Mouse (Mus musculus): ENCODE measurements at regions not wholly inside any gene's neighbourhood (a gene's known extent, or its start where the extent isn't known, plus 50 kb on each side); places are given as distances from the start of the nearest gene placed in this dataset.

GRCm38 (mm10) chr15:87173096-87173495 is 371.0 kb upstream of the Fam19a5 start:
- no peak overlapping the region for H3K27ac ChIP-seq (ENCODE audit: low read length)
- H3K4me1 ChIP-seq (ENCODE audit: control insufficient read depth, insufficient read depth, low read length) = no peaks in the 10 kb centered on the region
- WGBS = 87% methylated on average over 2 of the region's 2 CpGs
- ATAC-seq (ENCODE audit: insufficient number of reproducible peaks, insufficient read depth, low FRiP score, low read depth) = no peak
- no peaks in the 10 kb centered on the region for H3K9me3 ChIP-seq (ENCODE audit: control insufficient read depth, low read depth, low read length)
- no peak overlapping the region for H3K9ac ChIP-seq (replicated peaks; ENCODE audit: low read depth, low read length)
- H3K4me3 ChIP-seq (ENCODE audit: low read depth, low read length) = no peak overlapping the region
- no peaks in the 10 kb centered on the region for H3K27me3 ChIP-seq (ENCODE audit: control insufficient read depth, insufficient read depth, low read length)
- H3K4me2 ChIP-seq (replicated peaks; ENCODE audit: low read depth, low read length) = no peak overlapping the region
- H3K36me3 ChIP-seq (ENCODE audit: control insufficient read depth, insufficient read depth, low read length) = no peaks in the 10 kb centered on the region

GRCm38 (mm10) chr15:87178646-87179045 is 365.5 kb upstream of the Fam19a5 start:
- Histone ChIP-seq H3K4me2 (replicated peaks; ENCODE audit: low read depth, low read length) (no peak overlapping the region), H3K4me1 (ENCODE audit: control insufficient read depth, insufficient read depth, low read length) (no peaks in the 10 kb centered on the region), H3K27me3 (ENCODE audit: control insufficient read depth, insufficient read depth, low read length) (no peaks in the 10 kb centered on the region), H3K9me3 (ENCODE audit: control insufficient read depth, low read depth, low read length) (no peaks in the 10 kb centered on the region), H3K9ac (replicated peaks; ENCODE audit: low read depth, low read length) (no peak overlapping the region), H3K36me3 (ENCODE audit: control insufficient read depth, insufficient read depth, low read length) (no peaks in the 10 kb centered on the region), H3K4me3 (ENCODE audit: low read depth, low read length) (no peak overlapping the region), H3K27ac (ENCODE audit: low read length) (no peak overlapping the region)
- 91% methylated on average over 7 of the region's 7 CpGs for WGBS
- no peak for ATAC-seq (ENCODE audit: insufficient number of reproducible peaks, insufficient read depth, low FRiP score, low read depth)

DNA sequence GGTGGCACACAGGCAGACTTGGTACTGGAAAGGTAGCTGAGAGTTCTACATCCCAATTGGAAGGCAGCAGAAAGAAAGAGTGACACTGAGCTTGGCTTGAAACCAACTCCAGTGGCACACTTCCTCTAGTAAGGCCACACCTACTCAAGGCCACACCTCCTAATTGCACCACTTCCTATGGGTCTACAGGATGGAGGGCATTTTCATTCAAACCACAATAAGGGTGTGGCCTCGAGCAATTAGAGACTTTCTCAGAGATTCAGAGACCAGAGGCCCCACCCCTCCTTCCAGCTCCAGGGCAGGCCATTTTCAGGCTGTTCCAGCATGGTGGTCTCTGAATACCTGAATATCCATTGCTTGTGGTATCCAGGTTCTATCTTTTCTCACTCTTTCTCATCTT is 363.3 kb upstream of the Fam19a5 start:
- Histone ChIP-seq H3K9ac (replicated peaks; ENCODE audit: low read depth, low read length) (no peak overlapping the region), H3K9me3 (ENCODE audit: control insufficient read depth, low read depth, low read length) (no peaks in the 10 kb centered on the region), H3K27me3 (ENCODE audit: control insufficient read depth, insufficient read depth, low read length) (no peaks in the 10 kb centered on the region), H3K4me2 (replicated peaks; ENCODE audit: low read depth, low read length) (no peak overlapping the region), H3K36me3 (ENCODE audit: control insufficient read depth, insufficient read depth, low read length) (no peaks in the 10 kb centered on the region), H3K4me3 (ENCODE audit: low read depth, low read length) (no peak overlapping the region), H3K27ac (ENCODE audit: low read length) (no peak overlapping the region), H3K4me1 (ENCODE audit: control insufficient read depth, insufficient read depth, low read length) (no peaks in the 10 kb centered on the region)
- no peak for ATAC-seq (ENCODE audit: insufficient number of reproducible peaks, insufficient read depth, low FRiP score, low read depth)
- 70% methylated on average over 1 of the region's 1 CpGs for WGBS

GRCm38 (mm10) chr15:87184248-87184647 is 359.9 kb upstream of the Fam19a5 start:
- Histone ChIP-seq H3K36me3 (ENCODE audit: control insufficient read depth, insufficient read depth, low read length) (no peaks in the 10 kb centered on the region), H3K9ac (replicated peaks; ENCODE audit: low read depth, low read length) (no peak overlapping the region), H3K4me2 (replicated peaks; ENCODE audit: low read depth, low read length) (no peak overlapping the region), H3K4me3 (ENCODE audit: low read depth, low read length) (no peak overlapping the region), H3K4me1 (ENCODE audit: control insufficient read depth, insufficient read depth, low read length) (no peaks in the 10 kb centered on the region), H3K9me3 (ENCODE audit: control insufficient read depth, low read depth, low read length) (no peaks in the 10 kb centered on the region), H3K27me3 (ENCODE audit: control insufficient read depth, insufficient read depth, low read length) (no peaks in the 10 kb centered on the region), H3K27ac (ENCODE audit: low read length) (no peak overlapping the region)
- ATAC-seq (ENCODE audit: insufficient number of reproducible peaks, insufficient read depth, low FRiP score, low read depth) = no peak
- 55% methylated on average over 7 of the region's 7 CpGs for WGBS

DNA sequence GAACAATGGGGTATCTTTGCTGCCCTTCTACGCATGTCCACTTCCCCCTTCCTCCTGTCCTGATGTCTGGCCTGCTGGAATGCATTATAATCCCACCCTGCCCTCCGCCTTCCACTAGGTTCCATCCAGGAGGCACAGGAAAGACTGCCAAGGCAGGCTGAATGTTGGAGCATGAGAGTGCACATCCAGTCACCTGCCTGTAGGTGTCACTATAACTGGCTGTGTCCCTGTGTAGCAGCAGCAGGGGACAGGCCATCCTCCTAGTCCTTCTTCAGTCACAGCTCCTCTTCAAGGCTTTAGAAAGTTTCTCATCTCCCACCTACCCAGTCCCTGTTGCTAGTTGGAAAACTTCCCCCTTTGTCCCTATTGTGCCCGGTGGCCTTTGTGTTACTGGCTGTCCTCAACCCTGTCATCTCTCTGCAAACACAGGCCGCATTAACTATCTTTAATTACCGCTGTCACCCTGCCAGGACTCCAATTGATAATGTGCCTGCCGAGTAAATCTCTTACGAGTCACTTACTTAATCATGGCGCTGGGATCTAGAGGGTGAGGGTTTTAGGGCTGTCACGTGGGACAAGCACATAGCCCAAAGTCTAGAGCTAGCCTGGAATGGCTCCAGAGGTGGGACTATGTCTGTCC is 355.2 kb upstream of the Fam19a5 start:
- H3K9ac ChIP-seq (replicated peaks; ENCODE audit: low read depth, low read length) = no peak overlapping the region
- H3K9me3 ChIP-seq (ENCODE audit: control insufficient read depth, low read depth, low read length) = no peaks in the 10 kb centered on the region
- H3K4me3 ChIP-seq (ENCODE audit: low read depth, low read length) = no peak overlapping the region
- 73% methylated on average over 9 of the region's 9 CpGs for WGBS
- H3K36me3 ChIP-seq (ENCODE audit: control insufficient read depth, insufficient read depth, low read length) = no peaks in the 10 kb centered on the region
- H3K27me3 ChIP-seq (ENCODE audit: control insufficient read depth, insufficient read depth, low read length) = no peaks in the 10 kb centered on the region
- no peak overlapping the region for H3K4me2 ChIP-seq (replicated peaks; ENCODE audit: low read depth, low read length)
- no peaks in the 10 kb centered on the region for H3K4me1 ChIP-seq (ENCODE audit: control insufficient read depth, insufficient read depth, low read length)
- no peak overlapping the region for H3K27ac ChIP-seq (ENCODE audit: low read length)
- no peak for ATAC-seq (ENCODE audit: insufficient number of reproducible peaks, insufficient read depth, low FRiP score, low read depth)

DNA sequence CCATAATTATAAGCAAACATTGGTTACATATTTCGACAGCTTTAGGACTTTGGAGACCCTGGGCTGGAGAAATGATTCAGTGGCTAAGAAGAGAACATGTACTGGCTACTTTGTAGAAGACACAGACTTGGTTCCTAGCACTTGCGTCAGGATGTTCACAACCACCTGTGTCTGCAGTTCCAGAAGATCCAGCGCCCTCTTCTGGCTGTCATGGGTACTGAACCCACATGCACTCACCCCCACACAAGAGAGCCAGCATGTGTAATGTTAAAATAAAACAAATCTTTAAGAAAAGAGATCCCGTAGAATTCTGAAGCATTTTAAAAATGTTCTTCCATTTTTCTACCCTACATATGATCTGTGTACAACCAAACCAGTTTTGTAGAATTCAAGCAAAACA is 352.2 kb upstream of the Fam19a5 start:
- Histone ChIP-seq H3K9ac (replicated peaks; ENCODE audit: low read depth, low read length) (no peak overlapping the region), H3K27me3 (ENCODE audit: control insufficient read depth, insufficient read depth, low read length) (no peaks in the 10 kb centered on the region), H3K4me1 (ENCODE audit: control insufficient read depth, insufficient read depth, low read length) (no peaks in the 10 kb centered on the region), H3K9me3 (ENCODE audit: control insufficient read depth, low read depth, low read length) (no peaks in the 10 kb centered on the region), H3K27ac (ENCODE audit: low read length) (no peak overlapping the region), H3K36me3 (ENCODE audit: control insufficient read depth, insufficient read depth, low read length) (no peaks in the 10 kb centered on the region), H3K4me2 (replicated peaks; ENCODE audit: low read depth, low read length) (no peak overlapping the region), H3K4me3 (ENCODE audit: low read depth, low read length) (no peak overlapping the region)
- no peak for ATAC-seq (ENCODE audit: insufficient number of reproducible peaks, insufficient read depth, low FRiP score, low read depth)
- WGBS = 75% methylated on average over 4 of the region's 4 CpGs

DNA sequence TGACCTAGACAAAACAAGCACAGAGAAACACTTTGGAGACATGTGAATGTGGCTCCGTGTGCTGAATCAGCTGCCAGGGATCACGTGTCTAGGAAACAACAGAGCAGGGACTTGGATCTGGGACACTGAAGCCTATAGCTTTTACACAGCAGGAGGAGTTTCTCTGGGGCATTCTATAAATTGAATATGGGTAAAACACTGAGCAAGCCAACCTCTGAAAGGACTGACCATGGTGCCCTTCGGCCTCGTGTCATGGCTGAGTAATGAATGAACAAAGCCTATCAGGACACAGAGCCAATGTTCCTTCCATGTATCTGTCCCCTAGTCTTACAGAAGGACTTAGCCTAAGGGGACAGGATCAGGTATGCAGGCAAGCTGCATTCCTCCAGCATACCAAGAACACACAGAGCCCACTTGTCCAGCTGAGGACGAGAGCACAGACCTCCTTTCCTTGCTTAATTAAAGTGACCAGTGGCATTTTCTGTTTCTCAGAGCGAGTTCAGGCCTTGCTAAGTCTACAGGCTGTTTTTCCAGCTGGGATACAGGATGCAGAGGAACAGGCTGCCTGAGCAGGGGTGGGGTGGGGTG is 347.7 kb upstream of the Fam19a5 start:
- no peak overlapping the region for H3K4me3 ChIP-seq (ENCODE audit: low read depth, low read length)
- no peaks in the 10 kb centered on the region for H3K27me3 ChIP-seq (ENCODE audit: control insufficient read depth, insufficient read depth, low read length)
- no peak overlapping the region for H3K4me2 ChIP-seq (replicated peaks; ENCODE audit: low read depth, low read length)
- no peaks in the 10 kb centered on the region for H3K9me3 ChIP-seq (ENCODE audit: control insufficient read depth, low read depth, low read length)
- 52% methylated on average over 6 of the region's 6 CpGs for WGBS
- H3K9ac ChIP-seq (replicated peaks; ENCODE audit: low read depth, low read length) = no peak overlapping the region
- H3K27ac ChIP-seq (ENCODE audit: low read length) = no peak overlapping the region
- H3K4me1 ChIP-seq (ENCODE audit: control insufficient read depth, insufficient read depth, low read length) = no peaks in the 10 kb centered on the region
- no peak for ATAC-seq (ENCODE audit: insufficient number of reproducible peaks, insufficient read depth, low FRiP score, low read depth)
- no peaks in the 10 kb centered on the region for H3K36me3 ChIP-seq (ENCODE audit: control insufficient read depth, insufficient read depth, low read length)

- H3K9me3 ChIP-seq (ENCODE audit: control insufficient read depth, low read depth, low read length) = no peaks in the 10 kb centered on the region
- no peaks in the 10 kb centered on the region for H3K27me3 ChIP-seq (ENCODE audit: control insufficient read depth, insufficient read depth, low read length)
- H3K9ac ChIP-seq (replicated peaks; ENCODE audit: low read depth, low read length) = no peak overlapping the region
- ATAC-seq (ENCODE audit: insufficient number of reproducible peaks, insufficient read depth, low FRiP score, low read depth) = no peak
- no peaks in the 10 kb centered on the region for H3K4me1 ChIP-seq (ENCODE audit: control insufficient read depth, insufficient read depth, low read length)
- H3K36me3 ChIP-seq (ENCODE audit: control insufficient read depth, insufficient read depth, low read length) = no peaks in the 10 kb centered on the region
- H3K27ac ChIP-seq (ENCODE audit: low read length) = no peak overlapping the region
- no peak overlapping the region for H3K4me2 ChIP-seq (replicated peaks; ENCODE audit: low read depth, low read length)
- H3K4me3 ChIP-seq (ENCODE audit: low read depth, low read length) = no peak overlapping the region
- 83% methylated on average over 8 of the region's 8 CpGs for WGBS
Measured at GRCm38 (mm10) chr15:87199641-87200040, 344.5 kb upstream of the Fam19a5 start.
